Mouse (Mus musculus) adrenal gland, adult 8-10 months (tissue): Measurements from ENCODE around the gene Snai3. TPM values are rescaled to one million over a fixed set of nuclear protein-coding genes. Genes with fewer than 3 reads are reported as not detected.

Source experiments
- DNase-seq: peaks from one replicate; pipeline ENCODE4 v3.0.0; 2022
- total RNA-seq, 4 experiments: library from RNA; stranded (reverse); gene quantifications; 2 replicates each; pipeline ENCODE4 v1.2.4; 2022

The Snai3 gene
- total RNA-seq, 4 experiments from 2014 or later = not detected

GRCm38 (mm10) chr8:122459218-122459900 lies 1.2 kb downstream of the Snai3 start:
- DNase-seq = no peak

- no peak for DNase-seq
Measured at GRCm38 (mm10) chr8:122457171-122457570, 3.4 kb downstream of the Snai3 start.

GRCm38 (mm10) chr8:122454409-122454808 lies 6.1 kb downstream of the Snai3 start:
- DNase-seq = no peak

- DNase-seq = no peak
Measured at GRCm38 (mm10) chr8:122452154-122452553, 8.4 kb downstream of the Snai3 start.

DNA sequence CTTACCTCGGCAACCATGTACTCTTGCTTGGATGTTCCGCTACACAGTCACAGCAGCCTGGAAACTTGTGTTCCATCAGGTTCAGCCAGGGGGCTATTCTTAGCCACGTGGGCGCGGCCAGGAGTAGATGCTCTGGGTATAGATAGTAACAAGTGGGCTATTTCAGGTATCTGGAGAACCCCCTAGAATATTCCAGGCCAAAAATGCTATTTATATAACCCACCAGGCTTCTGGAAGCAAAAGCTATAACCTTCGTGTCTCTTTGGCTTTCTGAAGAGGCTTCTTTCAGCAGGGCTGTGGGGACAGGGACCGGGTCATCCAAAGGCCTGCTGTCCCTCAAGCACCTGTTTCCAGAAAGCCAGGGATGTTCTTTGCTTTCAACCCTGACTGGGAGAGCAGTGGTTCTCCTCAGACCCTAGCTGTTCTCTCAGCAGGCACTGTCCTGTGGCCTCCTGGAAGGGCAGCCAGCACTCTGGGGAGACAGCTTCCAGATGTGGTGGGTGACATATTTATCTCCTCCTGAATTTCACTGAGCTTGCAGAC lies 9.3 kb downstream of the Snai3 start:
- DNase-seq = no peak

DNA sequence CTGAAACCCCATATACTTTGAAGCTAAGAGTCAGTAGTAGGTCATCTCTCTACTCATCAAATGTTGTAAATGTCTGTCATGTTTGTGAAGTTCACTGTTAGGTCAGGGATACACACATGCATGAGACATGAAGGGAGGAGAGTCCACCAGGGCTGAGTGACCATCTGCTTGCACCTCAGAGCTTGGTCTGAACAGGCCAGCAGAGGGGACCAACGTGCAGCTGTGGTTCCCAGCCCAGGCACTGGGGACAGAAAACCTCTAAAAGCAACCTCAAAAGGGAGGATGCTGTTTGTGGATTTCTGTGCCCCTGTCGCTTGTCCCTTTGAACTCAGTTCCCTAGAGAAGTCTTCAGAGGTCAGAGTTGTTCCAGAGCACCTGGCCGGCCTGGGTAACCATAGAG lies 15.3 kb downstream of the Snai3 start:
- no peak for DNase-seq

GRCm38 (mm10) chr8:122444058-122444748 lies 16.3 kb downstream of the Snai3 start:
- DNase-seq = peak; percentile 81

DNA sequence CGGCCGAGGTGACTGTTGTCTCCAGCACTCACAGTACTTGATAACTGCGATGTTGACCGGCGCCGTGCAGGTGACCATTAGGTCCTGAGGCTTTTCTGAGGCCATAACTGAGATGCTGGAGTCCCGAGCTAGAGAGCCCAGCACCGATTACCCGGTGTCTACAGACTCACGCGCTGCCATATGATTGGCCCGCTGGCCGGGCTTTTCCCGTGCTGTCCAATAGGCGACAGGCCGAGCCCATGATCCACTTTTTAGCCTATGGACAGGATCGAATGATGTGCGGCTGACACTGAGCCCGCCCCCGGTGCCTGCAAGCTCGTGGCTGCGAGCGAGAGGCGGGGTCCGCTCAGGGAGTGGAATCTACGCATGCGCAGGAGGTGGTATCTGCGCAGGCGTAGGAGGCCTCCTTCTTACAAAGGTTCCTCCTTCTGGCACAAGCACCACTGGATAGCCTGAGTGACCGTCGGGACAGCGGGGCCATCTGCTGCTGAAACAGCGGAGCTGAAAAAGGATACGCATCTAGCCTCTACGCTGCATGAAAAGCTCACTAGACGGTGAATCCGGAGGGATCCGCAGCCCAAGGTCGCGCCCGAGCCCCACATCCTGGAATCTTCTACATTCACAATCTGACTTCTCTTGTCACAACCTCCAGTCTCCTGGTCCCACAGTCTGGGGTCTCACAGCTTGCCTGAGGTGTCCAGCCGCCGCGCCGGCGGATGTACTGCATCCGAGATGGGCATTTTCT lies 17.1 kb downstream of the Snai3 start, which contains the start of gene Mvd:
Gene Mvd (minus strand): TSS at position 161 of the 745 bp plus-strand sequence.
- peak; percentile 100 for DNase-seq

GRCm38 (mm10) chr8:122442781-122443180 lies 17.8 kb downstream of the Snai3 start:
- no peak for DNase-seq

DNA sequence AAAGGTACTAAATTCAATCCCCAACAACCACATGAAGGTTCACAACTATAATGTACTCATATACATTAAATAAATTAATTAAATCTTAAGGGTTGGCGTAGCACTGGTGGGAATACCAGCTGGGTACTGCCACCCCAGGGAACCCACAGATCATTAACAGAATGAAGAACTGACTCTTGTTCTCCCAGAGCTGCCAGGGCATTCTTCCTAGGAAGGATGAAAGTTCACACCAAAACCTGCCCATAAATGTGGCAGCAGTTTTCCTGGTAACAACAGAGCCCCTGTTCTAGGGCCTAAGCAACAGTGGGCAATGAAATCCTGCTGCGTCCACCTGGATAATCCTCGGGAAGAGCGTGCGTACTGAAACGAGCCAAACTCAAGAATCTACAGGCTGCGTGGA lies 18.2 kb downstream of the Snai3 start:
- no peak for DNase-seq

DNA sequence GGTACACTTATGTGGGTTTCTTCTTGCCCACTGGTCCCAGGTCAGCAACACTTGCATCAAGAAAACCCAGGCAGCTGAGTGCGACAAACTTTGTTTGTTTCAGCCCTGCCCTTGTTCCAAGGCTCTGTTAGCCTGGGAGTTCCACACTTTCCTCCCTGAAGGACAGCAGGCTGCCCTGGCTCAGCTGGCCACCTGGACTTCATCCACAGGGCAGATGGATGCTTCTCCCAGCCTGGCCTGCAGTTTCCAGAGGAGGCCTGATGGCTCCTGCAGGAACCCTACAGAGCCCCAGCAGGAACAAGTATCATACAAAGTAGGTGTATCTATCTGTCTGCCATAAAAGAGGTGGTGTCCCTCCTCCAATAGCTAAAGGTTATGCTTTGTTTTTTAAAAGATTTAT lies 19.2 kb downstream of the Snai3 start:
- no peak for DNase-seq

DNA sequence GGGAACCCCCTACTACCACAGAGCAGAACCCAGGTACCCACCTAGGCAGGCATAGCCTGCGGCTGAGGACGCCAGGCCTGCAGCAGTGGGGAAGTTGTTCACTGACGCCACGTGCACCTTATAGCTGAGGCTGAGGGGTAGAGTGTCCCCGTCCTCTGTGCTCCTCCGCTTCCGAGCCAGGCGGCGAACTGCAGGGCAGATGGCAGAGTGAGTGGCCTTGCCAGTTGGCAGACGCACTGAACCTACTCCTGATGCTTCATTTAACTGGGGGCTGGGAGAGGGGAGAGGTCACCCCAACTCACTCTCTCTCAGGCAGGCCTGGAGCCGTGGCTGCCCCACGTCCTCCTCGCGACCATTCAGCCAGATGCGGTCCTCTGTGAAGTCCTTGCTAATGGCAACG lies 21.2 kb downstream of the Snai3 start:
- no peak for DNase-seq

DNA sequence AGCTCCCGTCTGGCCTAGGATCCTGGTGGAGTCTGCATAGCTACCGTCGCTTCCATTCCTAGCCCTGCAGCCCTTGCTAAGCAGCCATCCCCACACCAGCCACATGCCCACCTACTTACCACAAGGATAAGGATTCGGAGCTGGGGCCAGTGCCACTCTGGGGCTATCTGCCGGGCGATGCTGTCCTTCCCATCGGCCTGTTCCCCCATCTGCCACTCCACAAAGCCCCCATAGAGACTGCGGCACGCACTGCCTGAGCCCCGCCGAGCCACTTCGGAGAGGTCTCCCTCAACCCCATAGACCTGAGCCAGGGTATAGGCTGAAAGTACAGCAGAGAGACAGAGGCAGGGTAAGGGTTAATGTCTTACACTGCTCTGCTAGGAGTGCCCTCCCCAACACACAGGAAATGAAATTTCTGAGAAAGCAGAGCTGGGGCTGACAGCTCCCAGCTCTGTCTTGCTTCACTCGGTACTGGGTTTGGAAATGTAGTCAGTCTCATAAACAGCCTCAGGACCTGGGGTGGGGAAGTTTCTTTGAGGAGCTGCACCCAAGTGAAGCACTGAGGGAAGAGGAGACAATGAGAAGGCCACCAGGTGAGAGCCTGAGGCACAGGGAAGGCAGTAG lies 22.7 kb downstream of the Snai3 start:
- DNase-seq = no peak

- DNase-seq = no peak
Measured at GRCm38 (mm10) chr8:122436586-122437125, 23.9 kb downstream of the Snai3 start.

DNA sequence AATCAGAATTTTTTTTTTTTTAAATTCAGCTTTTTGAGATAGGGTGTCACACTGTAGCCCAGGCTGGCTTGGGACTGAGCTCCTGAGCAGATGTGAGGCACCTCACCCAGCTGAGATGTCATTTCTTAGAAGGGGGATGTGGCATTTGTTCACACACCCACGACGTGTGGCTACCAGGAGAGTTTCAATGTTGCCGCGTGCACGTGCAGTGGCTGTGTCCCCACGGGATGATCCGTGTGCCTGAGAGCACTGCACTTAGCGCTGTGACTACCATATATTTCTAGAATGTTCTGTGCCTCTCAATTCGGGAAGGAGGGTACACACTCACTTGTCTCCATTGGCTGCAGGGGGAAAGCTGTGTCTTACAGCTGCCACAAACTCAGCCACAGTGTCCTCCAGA lies 24.4 kb downstream of the Snai3 start:
- no peak for DNase-seq

- DNase-seq = no peak
Measured at GRCm38 (mm10) chr8:122435375-122435774, 25.2 kb downstream of the Snai3 start.

DNA sequence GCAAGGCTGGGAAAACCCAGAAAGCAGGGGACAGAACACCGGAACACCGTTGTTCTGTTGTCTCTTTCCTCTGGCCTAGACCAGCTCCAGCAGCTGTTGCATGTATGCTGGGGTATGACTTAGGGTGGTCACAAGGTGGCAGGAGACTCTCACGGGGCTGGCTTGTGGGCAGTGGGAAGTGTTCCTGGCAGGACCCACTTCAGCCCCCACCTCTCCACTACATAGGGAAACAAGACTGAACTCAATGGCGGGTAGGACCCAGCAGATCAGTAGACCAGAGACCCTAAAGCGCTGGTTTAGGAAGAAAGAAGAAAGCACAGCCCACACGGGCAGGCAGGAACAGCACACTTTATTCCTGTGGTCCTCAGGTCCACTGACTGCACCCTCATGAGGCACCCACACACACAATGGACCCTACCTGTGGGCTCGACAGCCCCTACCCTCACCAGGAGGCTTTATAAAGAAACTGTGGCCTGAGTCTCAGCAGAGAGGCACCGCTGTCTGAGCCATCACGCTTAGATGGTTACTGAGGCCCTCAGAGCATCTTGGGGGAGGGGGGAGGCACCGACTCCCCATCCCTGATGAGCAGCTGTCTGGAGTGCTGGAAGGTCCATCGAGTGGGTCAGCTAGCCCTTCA lies 27.1 kb downstream of the Snai3 start:
- DNase-seq = no peak

DNA sequence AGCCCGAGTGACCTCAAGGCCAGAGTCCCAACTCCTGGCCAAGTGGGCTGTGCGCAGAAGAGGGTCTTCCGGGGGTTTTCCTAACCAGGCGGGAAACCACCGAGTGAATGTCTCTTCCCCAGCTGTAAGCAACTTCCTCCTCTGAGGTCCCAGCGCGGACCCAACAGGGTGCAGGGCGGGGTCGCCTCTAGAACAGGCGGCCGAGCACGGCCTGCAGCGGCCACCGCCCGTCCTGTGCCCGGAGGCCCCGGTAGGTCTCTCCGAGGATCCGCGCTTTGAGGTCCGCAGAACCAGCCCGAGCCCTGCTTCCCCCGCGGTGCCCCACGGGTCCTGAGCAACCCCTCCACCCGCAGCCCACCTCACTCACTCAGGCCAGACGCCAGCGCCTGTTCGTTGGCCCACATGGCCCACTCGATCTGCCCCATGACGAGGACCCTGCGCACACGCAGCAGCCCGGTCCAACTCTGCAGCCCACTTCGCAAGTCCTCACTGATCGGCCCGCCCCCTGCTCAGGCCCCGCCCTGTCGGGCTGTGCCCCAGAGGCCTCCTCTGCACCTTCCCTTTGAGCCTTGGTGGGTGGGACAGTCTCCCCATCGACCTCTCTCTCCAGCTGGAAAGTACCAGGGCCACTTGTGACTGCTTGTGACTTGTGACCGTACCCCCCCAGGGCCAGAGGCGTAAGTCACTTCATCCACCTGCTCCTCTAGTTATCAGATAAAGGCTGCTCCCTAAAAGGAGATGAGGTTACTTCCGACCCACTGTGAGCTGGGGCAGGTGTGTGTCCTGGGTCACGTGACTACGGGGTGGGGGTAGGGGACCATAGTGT lies 27.9 kb downstream of the Snai3 start, which contains the start of gene Cyba:
Gene Cyba (minus strand): TSS at position 488 of the 826 bp plus-strand sequence.
- DNase-seq = peak; percentile 50

DNA sequence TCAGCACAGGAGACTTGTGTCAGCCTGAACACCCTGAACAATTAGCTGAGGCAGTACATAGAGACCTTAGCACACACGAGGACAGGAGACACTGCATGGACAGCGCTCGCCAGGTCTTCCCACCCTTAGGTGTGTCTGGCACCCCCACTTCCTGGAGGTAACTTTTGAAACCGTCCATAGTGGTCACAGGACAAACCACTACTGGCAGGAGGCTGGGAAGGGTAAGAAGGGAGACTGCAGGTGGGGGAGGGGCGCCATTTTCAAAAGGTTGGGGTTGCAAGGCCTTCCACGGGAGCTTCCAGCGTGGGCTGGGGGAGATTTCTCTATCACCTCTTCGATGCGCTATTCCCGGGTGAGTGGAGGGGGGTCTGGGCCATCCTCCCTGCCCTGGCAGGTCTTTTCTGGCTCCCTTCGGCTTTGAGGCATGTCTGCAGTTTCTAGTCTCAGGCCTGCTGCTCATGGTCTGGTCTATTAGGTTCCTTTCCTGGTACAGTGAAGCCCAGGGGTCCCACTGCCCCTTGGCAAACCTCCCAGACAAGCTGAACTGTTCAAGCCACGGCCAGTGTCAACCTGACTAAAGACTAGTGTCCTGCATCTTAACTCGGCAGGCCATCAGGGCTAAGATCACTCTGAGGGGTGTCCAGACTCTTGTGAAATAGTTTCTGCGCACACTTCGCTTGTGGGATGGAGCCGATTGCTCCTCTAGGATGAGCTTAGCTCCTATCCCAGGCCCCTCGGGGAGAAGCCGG lies 28.7 kb downstream of the Snai3 start:
- DNase-seq = no peak

- no peak for DNase-seq
Measured at GRCm38 (mm10) chr8:122430646-122431045, 29.9 kb downstream of the Snai3 start.
